Mouse (Mus musculus): ENCODE results near the gene Oosp1. TPM values are rescaled to one million over a fixed set of nuclear protein-coding genes. Genes with fewer than 3 reads are reported as not detected.

Oosp1 gene
- polyA plus RNA-seq, 1 experiment from 2014 or later = not detected

Other genes starting within 250 kb of the Oosp1 start
- not detected in 2 replicates for gene Ms4a4b, start 247.6 kb downstream of the Oosp1 start, polyA plus RNA-seq (2015; fragmentation: Nextera tagmentation; extraction: Ambion mirVana)
- 1.3 and 1.7 TPM in 2 replicates for gene Ms4a6c, start 221.8 kb downstream of the Oosp1 start, polyA plus RNA-seq (2015; fragmentation: Nextera tagmentation; extraction: Ambion mirVana)
- gene Gm8369, start 205.2 kb downstream of the Oosp1 start, polyA plus RNA-seq (2015; fragmentation: Nextera tagmentation; extraction: Ambion mirVana) = not detected in 2 replicates
- 1.8 and 2.4 TPM in 2 replicates for gene Ms4a6b, start 174.6 kb downstream of the Oosp1 start, polyA plus RNA-seq (2015; fragmentation: Nextera tagmentation; extraction: Ambion mirVana)
- not detected in 2 replicates for gene Ms4a4d, start 154.3 kb downstream of the Oosp1 start, polyA plus RNA-seq (2015; fragmentation: Nextera tagmentation; extraction: Ambion mirVana)
- gene Ms4a6d, start 86.3 kb downstream of the Oosp1 start, polyA plus RNA-seq (2015; fragmentation: Nextera tagmentation; extraction: Ambion mirVana) = 1.9 and 2.0 TPM in 2 replicates
- gene Ms4a2, start 67.4 kb downstream of the Oosp1 start, polyA plus RNA-seq (2015; fragmentation: Nextera tagmentation; extraction: Ambion mirVana) = not detected in 2 replicates
- not detected in 2 replicates for gene Ms4a3, start 50.3 kb downstream of the Oosp1 start, polyA plus RNA-seq (2015; fragmentation: Nextera tagmentation; extraction: Ambion mirVana)
- gene Oosp2, start 30.6 kb downstream of the Oosp1 start, polyA plus RNA-seq (2015; fragmentation: Nextera tagmentation; extraction: Ambion mirVana) = not detected in 2 replicates
- gene Oosp3, start 5.9 kb upstream of the Oosp1 start, polyA plus RNA-seq (2015; fragmentation: Nextera tagmentation; extraction: Ambion mirVana) = not detected in 2 replicates
- not detected in 2 replicates for gene Gif, start 56.4 kb upstream of the Oosp1 start, polyA plus RNA-seq (2015; fragmentation: Nextera tagmentation; extraction: Ambion mirVana)
- 39.9 and 42.9 TPM in 2 replicates for gene Mrpl16, start 79.2 kb upstream of the Oosp1 start, polyA plus RNA-seq (2015; fragmentation: Nextera tagmentation; extraction: Ambion mirVana)
- 11.8 and 13.2 TPM in 2 replicates for gene Stx3, start 128.3 kb upstream of the Oosp1 start, polyA plus RNA-seq (2015; fragmentation: Nextera tagmentation; extraction: Ambion mirVana)
- not detected in 2 replicates for gene Olfr1417, start 148.1 kb upstream of the Oosp1 start, polyA plus RNA-seq (2015; fragmentation: Nextera tagmentation; extraction: Ambion mirVana)
- gene Olfr1418, start 169.9 kb upstream of the Oosp1 start, polyA plus RNA-seq (2015; fragmentation: Nextera tagmentation; extraction: Ambion mirVana) = not detected in 2 replicates
- gene Olfr1419, start 184.0 kb upstream of the Oosp1 start, polyA plus RNA-seq (2015; fragmentation: Nextera tagmentation; extraction: Ambion mirVana) = not detected in 2 replicates
- gene Olfr1420, start 195.4 kb upstream of the Oosp1 start, polyA plus RNA-seq (2015; fragmentation: Nextera tagmentation; extraction: Ambion mirVana) = not detected in 2 replicates
- 18.2 and 18.8 TPM in 2 replicates for gene Patl1, start 221.2 kb upstream of the Oosp1 start, polyA plus RNA-seq (2015; fragmentation: Nextera tagmentation; extraction: Ambion mirVana)